Mouse (Mus musculus): ENCODE measurements at regions not wholly inside any gene's neighbourhood (a gene's known extent, or its start where the extent isn't known, plus 50 kb on each side); places are given as distances from the start of the nearest gene placed in this dataset.

GRCm38 (mm10) chrX:45340661-45341060, 250.0 kb downstream of the Prr32 start:
- peak in 1 of 2 experiments; percentile 2 for DNase-seq
